Mouse (Mus musculus) MEL (cell line): Measurements from ENCODE around the gene Zzef1.

Experiments
- CTCF ChIP-seq, 3 experiments: IDR thresholded peaks in 2 of 3; conservative IDR thresholded peaks in 1 of 3; 2 replicates each; pipeline ENCODE4 v1.5.1; 2011 to 2012; ENCODE audit warnings: low read length in 3 of 3, low read depth in 2 of 3, mild to moderate bottlenecking in 2 of 3, improper control_type of control experiment in 1 of 3, inconsistent platforms in 1 of 3, mixed read lengths in 1 of 3, moderate library complexity in 1 of 3; ENCODE audit not compliant: control insufficient read depth in 1 of 3, insufficient read depth in 1 of 3, poor library complexity in 1 of 3, severe bottlenecking in 1 of 3
- EP300 ChIP-seq, 2 experiments: IDR thresholded peaks; 2 replicates each; pipeline ENCODE4 v1.6.1; 2011; ENCODE audit warnings: improper control_type of control experiment in 2 of 2, low read length in 2 of 2, low read depth in 1 of 2, mild to moderate bottlenecking in 1 of 2
- ETS1 ChIP-seq: IDR thresholded peaks from 2 replicates; pipeline ENCODE4 v1.6.1; 2012; ENCODE audit warnings: low read depth, mild to moderate bottlenecking, inconsistent platforms, low read length, improper control_type of control experiment, moderate library complexity
- GATA1 ChIP-seq: IDR thresholded peaks from 2 replicates; pipeline ENCODE4 v1.6.1; 2011; ENCODE audit warnings: low read depth, low read length, improper control_type of control experiment
- MYC ChIP-seq: IDR thresholded peaks from 2 replicates; pipeline ENCODE4 v1.6.1; 2011; ENCODE audit warnings: low read depth, mild to moderate bottlenecking, low read length, improper control_type of control experiment, moderate library complexity
- NELFE ChIP-seq: IDR thresholded peaks from 2 replicates; pipeline ENCODE4 v1.6.1; 2011; ENCODE audit warnings: low read depth, low read length, improper control_type of control experiment
- POLR2A ChIP-seq, 2 experiments: IDR thresholded peaks; 2 replicates each; pipeline ENCODE4 v1.6.1; 2011 to 2012; ENCODE audit warnings: low read length in 2 of 2, mild to moderate bottlenecking in 2 of 2, control low read depth in 1 of 2, improper control_type of control experiment in 1 of 2, low read depth in 1 of 2, moderate library complexity in 1 of 2; ENCODE audit not compliant: control insufficient read depth in 1 of 2, insufficient read depth in 1 of 2, poor library complexity in 1 of 2
- SIN3A ChIP-seq: IDR thresholded peaks from 2 replicates; pipeline ENCODE4 v1.6.1; 2012; ENCODE audit warnings: low read length, improper control_type of control experiment, inconsistent platforms
- TBP ChIP-seq: IDR thresholded peaks from 2 replicates; pipeline ENCODE4 v1.8.0; 2011; ENCODE audit warnings: low read depth, low read length, improper control_type of control experiment
- ZNF384 ChIP-seq: IDR thresholded peaks from 2 replicates; pipeline ENCODE4 v1.6.1; 2012; ENCODE audit warnings: low read depth, mild to moderate bottlenecking, inconsistent platforms, low read length, improper control_type of control experiment

GRCm38 (mm10) chr11:72974995-72975503, 179.0 kb downstream of the Zzef1 start:
- TF ChIP-seq SIN3A = no peak
- no peak for TF ChIP-seq POLR2A (IDR thresholded peaks at IDR 0.05; ENCODE audit: control insufficient read depth in 1 of 2, insufficient read depth in 1 of 2, low read depth in 1 of 2, low read length in 2 of 2, poor library complexity in 1 of 2)
- TF ChIP-seq GATA1 = no peak
- no peak for TF ChIP-seq CTCF (IDR thresholded peaks at IDR 0.05 in 2 of 3, conservative IDR thresholded peaks at IDR 0.05 in 1 of 3; ENCODE audit: control insufficient read depth in 1 of 3, insufficient read depth in 1 of 3, low read depth in 2 of 3, low read length in 3 of 3, poor library complexity in 1 of 3, severe bottlenecking in 1 of 3)
- no peak for TF ChIP-seq TBP
- no peak for TF ChIP-seq MYC
- no peak for TF ChIP-seq ETS1
- TF ChIP-seq EP300 (IDR thresholded peaks at IDR 0.05; ENCODE audit: low read depth in 1 of 2, low read length in 2 of 2) = no peak
- no peak for TF ChIP-seq ZNF384
- no peak for TF ChIP-seq NELFE
